Mouse (Mus musculus): ENCODE measurements around the gene Olfr1393. TPM values are rescaled to one million over a fixed set of nuclear protein-coding genes. Genes with fewer than 3 reads are reported as not detected.

Olfr1393 gene
- polyA plus RNA-seq, 1 experiment = not detected

DNA sequence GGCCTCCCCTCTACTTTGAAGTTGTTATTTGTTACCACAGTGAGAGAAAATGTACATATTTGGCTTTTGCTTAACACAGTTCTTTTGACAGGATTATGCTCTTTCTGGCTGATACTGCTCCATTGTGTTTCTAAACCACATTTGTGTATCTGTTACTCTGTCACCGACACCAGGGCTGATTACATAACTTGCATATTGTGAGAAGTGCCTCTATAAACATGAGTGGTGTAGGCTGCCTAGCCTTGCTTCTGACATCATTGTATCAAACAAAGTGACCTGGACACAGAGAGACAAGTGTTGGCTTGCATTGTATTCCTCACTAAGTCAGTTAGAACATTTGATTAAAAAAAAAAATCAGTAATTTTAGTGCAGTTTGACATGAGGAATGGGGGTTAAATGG lies 18.3 kb upstream of the Olfr1393 start:
- Histone ChIP-seq H3K27me3 (ENCODE audit: control insufficient read depth, insufficient read depth, insufficient read length) (no peaks in the 10 kb centered on the region), H3K4me3 (no peak overlapping the region), H3K79me2 (ENCODE audit: control insufficient read depth, insufficient read depth) (peaks cover 9% of the 10 kb centered on the region), H3K4me2 (ENCODE audit: low read depth) (no peak overlapping the region), H3ac (ENCODE audit: control insufficient read depth, insufficient read length) (no peak overlapping the region), H3K36me3 (ENCODE audit: control insufficient read depth, insufficient read depth) (peaks cover 19% of the 10 kb centered on the region)
- TF ChIP-seq TCF3 (IDR thresholded peaks at IDR 0.05; ENCODE audit: insufficient read length, low read depth) (no peak), USF1 (IDR thresholded peaks at IDR 0.05; ENCODE audit: low read depth) (no peak), CEBPB (IDR thresholded peaks at IDR 0.05; ENCODE audit: insufficient read depth, poor library complexity, severe bottlenecking) (no peak), POLR2AphosphoS2 (IDR thresholded peaks at IDR 0.05; ENCODE audit: insufficient read length, low read depth) (no peak), MYOD1 (IDR thresholded peaks at IDR 0.05; ENCODE audit: control insufficient read depth in 1 of 3, insufficient read length in 2 of 3, low read depth in 2 of 3) (no peak), MYOG (IDR thresholded peaks at IDR 0.05; ENCODE audit: control insufficient read depth in 1 of 3, insufficient read depth in 1 of 3, insufficient read length in 2 of 3, low read depth in 2 of 3) (no peak), SRF (IDR thresholded peaks at IDR 0.05; ENCODE audit: control insufficient read depth, insufficient read length, low read depth) (no peak)

- H3ac ChIP-seq (ENCODE audit: control insufficient read depth, insufficient read length) = no peak overlapping the region
- H3K4me2 ChIP-seq (ENCODE audit: low read depth) = no peak overlapping the region
- no peaks in the 10 kb centered on the region for H3K27me3 ChIP-seq (ENCODE audit: control insufficient read depth, insufficient read depth, insufficient read length)
- H3K79me2 ChIP-seq (ENCODE audit: control insufficient read depth, insufficient read depth) = peaks cover 5% of the 10 kb centered on the region
- TF ChIP-seq TCF12 (IDR thresholded peaks at IDR 0.05; ENCODE audit: insufficient read depth, poor library complexity, severe bottlenecking) = no peak
- no peak for TF ChIP-seq SRF (IDR thresholded peaks at IDR 0.05; ENCODE audit: control insufficient read depth, insufficient read length, low read depth)
- no peak for TF ChIP-seq MYOG (IDR thresholded peaks at IDR 0.05; ENCODE audit: control insufficient read depth in 1 of 3, insufficient read depth in 1 of 3, insufficient read length in 2 of 3, low read depth in 2 of 3)
- no peak for TF ChIP-seq USF1 (IDR thresholded peaks at IDR 0.05; ENCODE audit: low read depth)
- no peak for TF ChIP-seq REST (IDR thresholded peaks at IDR 0.05; ENCODE audit: insufficient read depth, insufficient read length)
- no peak for TF ChIP-seq POLR2A (IDR thresholded peaks at IDR 0.05; ENCODE audit: insufficient read length, low read depth)
- no peak for TF ChIP-seq POLR2AphosphoS2 (IDR thresholded peaks at IDR 0.05; ENCODE audit: insufficient read length, low read depth)
- peaks cover 19% of the 10 kb centered on the region for H3K36me3 ChIP-seq (ENCODE audit: control insufficient read depth, insufficient read depth)
- no peak overlapping the region for H3K4me3 ChIP-seq
These were observed 17.3 kb upstream of the Olfr1393 start for GRCm38 (mm10) chr11:49260598-49261312.

DNA sequence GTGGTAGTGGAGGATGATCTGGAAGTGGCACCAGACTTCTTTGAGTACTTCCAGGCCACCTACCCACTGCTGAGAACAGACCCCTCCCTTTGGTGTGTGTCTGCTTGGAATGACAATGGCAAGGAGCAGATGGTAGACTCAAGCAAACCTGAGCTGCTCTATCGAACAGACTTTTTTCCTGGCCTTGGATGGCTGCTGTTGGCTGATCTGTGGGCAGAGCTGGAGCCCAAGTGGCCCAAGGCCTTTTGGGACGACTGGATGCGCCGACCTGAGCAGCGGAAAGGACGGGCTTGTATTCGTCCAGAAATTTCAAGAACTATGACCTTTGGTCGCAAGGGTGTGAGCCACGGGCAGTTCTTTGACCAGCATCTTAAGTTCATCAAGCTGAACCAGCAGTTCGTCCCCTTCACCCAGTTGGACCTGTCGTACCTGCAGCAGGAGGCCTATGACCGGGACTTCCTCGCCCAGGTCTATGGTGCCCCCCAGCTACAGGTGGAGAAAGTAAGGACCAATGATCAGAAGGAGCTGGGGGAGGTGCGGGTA lies 16.7 kb upstream of the Olfr1393 start:
- H3K4me3 ChIP-seq = no peak overlapping the region
- H3K79me2 ChIP-seq (ENCODE audit: control insufficient read depth, insufficient read depth) = peaks cover 5% of the 10 kb centered on the region
- peaks cover 19% of the 10 kb centered on the region for H3K36me3 ChIP-seq (ENCODE audit: control insufficient read depth, insufficient read depth)
- H3ac ChIP-seq (ENCODE audit: control insufficient read depth, insufficient read length) = no peak overlapping the region
- no peak overlapping the region for H3K4me2 ChIP-seq (ENCODE audit: low read depth)
- TF ChIP-seq MYOG (IDR thresholded peaks at IDR 0.05; ENCODE audit: control insufficient read depth in 1 of 3, insufficient read depth in 1 of 3, insufficient read length in 2 of 3, low read depth in 2 of 3) (no peak), MAX (IDR thresholded peaks at IDR 0.05; ENCODE audit: low read depth) (no peak), POLR2A (IDR thresholded peaks at IDR 0.05; ENCODE audit: insufficient read length, low read depth) (no peak), TCF12 (IDR thresholded peaks at IDR 0.05; ENCODE audit: insufficient read depth, poor library complexity, severe bottlenecking) (no peak), POLR2AphosphoS2 (IDR thresholded peaks at IDR 0.05; ENCODE audit: insufficient read length, low read depth) (no peak), E2F4 (IDR thresholded peaks at IDR 0.05; ENCODE audit: insufficient read depth) (no peak), SRF (IDR thresholded peaks at IDR 0.05; ENCODE audit: control insufficient read depth, insufficient read length, low read depth) (no peak), USF1 (IDR thresholded peaks at IDR 0.05; ENCODE audit: low read depth) (no peak), CEBPB (IDR thresholded peaks at IDR 0.05; ENCODE audit: insufficient read depth, poor library complexity, severe bottlenecking) (no peak), MYOD1 (IDR thresholded peaks at IDR 0.05; ENCODE audit: control insufficient read depth in 1 of 3, insufficient read length in 2 of 3, low read depth in 2 of 3) (no peak), REST (IDR thresholded peaks at IDR 0.05; ENCODE audit: insufficient read depth, insufficient read length) (no peak), TCF3 (IDR thresholded peaks at IDR 0.05; ENCODE audit: insufficient read length, low read depth) (no peak)
- H3K27me3 ChIP-seq (ENCODE audit: control insufficient read depth, insufficient read depth, insufficient read length) = no peaks in the 10 kb centered on the region

GRCm38 (mm10) chr11:49262286-49262685 lies 15.8 kb upstream of the Olfr1393 start:
- Histone ChIP-seq H3K27me3 (ENCODE audit: control insufficient read depth, insufficient read depth, insufficient read length) (no peaks in the 10 kb centered on the region), H3ac (ENCODE audit: control insufficient read depth, insufficient read length) (no peak overlapping the region), H3K4me3 (no peak overlapping the region), H3K36me3 (ENCODE audit: control insufficient read depth, insufficient read depth) (peaks cover 19% of the 10 kb centered on the region), H3K79me2 (ENCODE audit: control insufficient read depth, insufficient read depth) (peaks cover 5% of the 10 kb centered on the region), H3K4me2 (ENCODE audit: low read depth) (no peak overlapping the region)
- TF ChIP-seq SRF (IDR thresholded peaks at IDR 0.05; ENCODE audit: control insufficient read depth, insufficient read length, low read depth) (no peak), TCF12 (IDR thresholded peaks at IDR 0.05; ENCODE audit: insufficient read depth, poor library complexity, severe bottlenecking) (no peak), CEBPB (IDR thresholded peaks at IDR 0.05; ENCODE audit: insufficient read depth, poor library complexity, severe bottlenecking) (no peak), E2F4 (IDR thresholded peaks at IDR 0.05; ENCODE audit: insufficient read depth) (no peak)

GRCm38 (mm10) chr11:49263149-49263548 lies 15.0 kb upstream of the Olfr1393 start:
- Histone ChIP-seq H3ac (ENCODE audit: control insufficient read depth, insufficient read length) (no peak overlapping the region), H3K27me3 (ENCODE audit: control insufficient read depth, insufficient read depth, insufficient read length) (no peaks in the 10 kb centered on the region), H3K79me2 (ENCODE audit: control insufficient read depth, insufficient read depth) (peaks cover 5% of the 10 kb centered on the region), H3K4me3 (no peak overlapping the region), H3K36me3 (ENCODE audit: control insufficient read depth, insufficient read depth) (peaks cover 16% of the 10 kb centered on the region), H3K4me2 (ENCODE audit: low read depth) (no peak overlapping the region)
- TF ChIP-seq SRF (IDR thresholded peaks at IDR 0.05; ENCODE audit: control insufficient read depth, insufficient read length, low read depth) (no peak), USF1 (IDR thresholded peaks at IDR 0.05; ENCODE audit: low read depth) (no peak), REST (IDR thresholded peaks at IDR 0.05; ENCODE audit: insufficient read depth, insufficient read length) (no peak), TCF12 (IDR thresholded peaks at IDR 0.05; ENCODE audit: insufficient read depth, poor library complexity, severe bottlenecking) (no peak), E2F4 (IDR thresholded peaks at IDR 0.05; ENCODE audit: insufficient read depth) (no peak), POLR2AphosphoS2 (IDR thresholded peaks at IDR 0.05; ENCODE audit: insufficient read length, low read depth) (no peak), POLR2A (IDR thresholded peaks at IDR 0.05; ENCODE audit: insufficient read length, low read depth) (no peak), MYOD1 (IDR thresholded peaks at IDR 0.05; ENCODE audit: control insufficient read depth in 1 of 3, insufficient read length in 2 of 3, low read depth in 2 of 3) (no peak), CEBPB (IDR thresholded peaks at IDR 0.05; ENCODE audit: insufficient read depth, poor library complexity, severe bottlenecking) (no peak), MYOG (IDR thresholded peaks at IDR 0.05; ENCODE audit: control insufficient read depth in 1 of 3, insufficient read depth in 1 of 3, insufficient read length in 2 of 3, low read depth in 2 of 3) (no peak), TCF3 (IDR thresholded peaks at IDR 0.05; ENCODE audit: insufficient read length, low read depth) (no peak), MAX (IDR thresholded peaks at IDR 0.05; ENCODE audit: low read depth) (no peak)

Measured in myocyte (in vitro differentiated cells).